Mouse (Mus musculus): Measurements from ENCODE around the gene Nmd3.

Nmd3 gene

DNA sequence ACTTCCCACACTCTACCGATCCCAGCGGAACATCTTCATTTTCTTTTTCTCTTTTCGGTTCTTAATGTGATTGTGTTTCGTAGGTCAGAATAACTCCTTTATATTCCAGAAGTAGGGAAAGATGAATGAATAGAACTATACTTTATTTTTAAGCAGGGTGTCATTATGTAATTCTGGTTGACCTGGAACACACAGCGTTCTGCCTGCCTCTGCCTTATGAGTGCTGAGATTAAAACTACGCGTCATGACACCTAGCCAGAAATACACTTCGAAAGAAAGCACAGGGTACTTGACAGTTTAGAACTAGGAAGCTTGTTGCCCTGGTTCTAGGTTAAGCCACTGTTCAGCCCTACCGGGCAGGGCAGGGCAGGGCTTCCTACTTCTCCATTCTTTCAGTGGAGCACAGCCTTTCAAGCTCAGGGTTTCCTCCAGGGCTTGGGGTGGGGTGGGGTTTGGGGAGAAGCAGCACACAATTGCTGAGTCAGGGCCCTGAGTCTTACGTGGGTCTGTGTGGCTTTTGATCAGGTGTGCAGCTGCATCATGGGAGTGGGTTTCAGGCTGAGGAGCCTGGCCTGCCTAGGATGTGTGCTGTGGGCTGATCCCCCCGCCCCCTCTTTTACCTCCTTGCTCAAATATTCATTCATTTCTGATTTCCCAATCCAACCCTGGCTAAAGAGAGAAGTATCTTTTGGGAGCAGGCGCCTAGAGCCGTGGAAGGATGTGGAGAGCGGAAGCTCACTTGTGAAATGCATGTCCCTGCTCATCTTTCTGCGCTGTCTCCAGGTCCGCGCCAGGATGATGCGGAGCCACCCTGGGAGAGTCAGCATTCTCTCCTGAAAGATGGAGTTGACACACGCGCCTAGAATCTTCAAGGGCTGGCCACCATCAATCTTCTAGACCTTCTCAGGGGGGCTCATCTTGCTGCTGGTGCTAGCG lies 42.1 kb downstream of the Nmd3 start:
- no peak for DNase-seq (ENCODE audit: low spot score)

DNA sequence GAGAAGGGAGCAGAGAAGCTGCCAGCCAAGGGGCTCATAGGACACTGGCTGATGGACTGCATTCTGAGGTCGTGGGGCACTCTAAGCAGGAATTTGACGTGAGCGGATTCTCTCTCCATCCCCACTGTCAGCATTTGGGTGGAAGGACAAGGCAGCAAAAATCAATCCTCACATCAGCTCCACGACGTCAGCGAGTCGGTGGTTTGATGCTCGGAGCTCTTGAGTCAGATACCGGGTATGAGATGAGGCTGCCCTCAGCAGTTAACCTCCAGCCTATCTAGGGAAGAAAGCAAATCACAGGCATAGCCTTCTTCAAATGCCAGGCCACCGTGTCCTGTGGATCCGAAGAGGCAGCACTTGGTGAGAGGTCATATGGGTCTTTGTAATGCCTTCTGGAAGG lies 43.4 kb downstream of the Nmd3 start:
- DNase-seq (ENCODE audit: low spot score) = no peak

DNA sequence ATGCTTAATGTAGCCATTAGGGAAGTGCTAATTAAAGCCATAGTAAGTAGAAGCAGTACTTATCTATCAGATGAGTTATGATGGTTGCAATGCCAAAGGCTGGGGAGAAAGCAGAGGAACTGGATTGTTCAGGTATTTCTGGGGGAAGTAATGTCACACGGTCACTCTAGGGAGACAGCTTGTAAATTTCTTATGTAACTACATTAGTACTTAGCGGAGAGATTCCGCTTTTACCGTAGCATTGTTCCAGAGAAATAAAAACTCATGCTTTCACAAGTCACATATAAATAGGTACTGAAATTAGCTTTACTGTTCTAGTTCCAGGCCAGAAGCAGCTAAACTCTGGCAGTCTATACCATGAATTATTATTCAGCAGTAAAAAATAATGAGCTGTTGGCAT lies 47.4 kb downstream of the Nmd3 start:
- DNase-seq (ENCODE audit: low spot score) = no peak

DNA sequence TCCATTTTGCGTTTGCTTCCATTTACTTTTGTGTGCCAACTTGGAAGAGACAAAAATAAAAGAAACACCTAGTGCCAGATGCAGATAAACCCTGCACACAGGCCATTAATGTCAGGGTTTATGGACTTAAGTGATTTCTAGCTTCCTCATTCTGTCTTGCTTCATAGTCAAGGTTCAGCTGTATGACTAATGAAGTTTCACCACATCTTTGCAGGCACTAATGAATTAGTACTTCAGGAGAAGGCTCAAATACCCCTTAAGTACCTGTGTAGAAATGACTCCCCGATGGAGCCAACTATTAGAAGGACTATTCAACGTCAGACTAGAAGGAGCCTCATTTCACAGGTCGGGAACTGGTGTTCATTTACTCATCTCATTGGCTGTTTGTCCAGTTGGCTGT lies 51.6 kb downstream of the Nmd3 start:
- no peak for DNase-seq (ENCODE audit: low spot score)

DNA sequence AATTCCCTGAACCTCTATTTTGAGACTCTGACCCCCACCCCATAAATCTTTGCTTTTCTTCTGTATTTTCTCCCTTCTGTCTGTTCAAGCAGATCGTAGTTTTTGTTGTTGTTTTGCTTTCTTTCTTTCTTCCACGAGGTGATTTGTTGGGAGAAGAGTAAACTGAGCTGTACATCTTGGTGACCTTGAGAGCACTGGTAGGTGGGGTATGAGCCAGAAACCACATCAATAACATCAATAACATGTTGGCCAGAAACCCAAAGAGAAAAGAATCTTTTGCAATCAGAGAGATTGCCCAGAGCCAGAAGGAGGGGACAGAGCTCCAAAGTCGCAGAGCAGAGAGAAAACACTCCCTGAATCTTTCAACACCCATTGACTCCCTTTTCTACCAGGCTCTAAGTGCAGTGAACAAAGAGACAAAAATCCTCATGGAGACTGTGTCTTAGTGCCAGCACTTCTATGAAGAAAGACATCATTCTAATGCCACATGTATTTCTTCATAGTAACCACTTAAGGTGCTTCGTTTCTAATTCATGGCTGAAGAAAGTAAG lies 57.5 kb downstream of the Nmd3 start:
- no peak for DNase-seq (ENCODE audit: low spot score)

DNA sequence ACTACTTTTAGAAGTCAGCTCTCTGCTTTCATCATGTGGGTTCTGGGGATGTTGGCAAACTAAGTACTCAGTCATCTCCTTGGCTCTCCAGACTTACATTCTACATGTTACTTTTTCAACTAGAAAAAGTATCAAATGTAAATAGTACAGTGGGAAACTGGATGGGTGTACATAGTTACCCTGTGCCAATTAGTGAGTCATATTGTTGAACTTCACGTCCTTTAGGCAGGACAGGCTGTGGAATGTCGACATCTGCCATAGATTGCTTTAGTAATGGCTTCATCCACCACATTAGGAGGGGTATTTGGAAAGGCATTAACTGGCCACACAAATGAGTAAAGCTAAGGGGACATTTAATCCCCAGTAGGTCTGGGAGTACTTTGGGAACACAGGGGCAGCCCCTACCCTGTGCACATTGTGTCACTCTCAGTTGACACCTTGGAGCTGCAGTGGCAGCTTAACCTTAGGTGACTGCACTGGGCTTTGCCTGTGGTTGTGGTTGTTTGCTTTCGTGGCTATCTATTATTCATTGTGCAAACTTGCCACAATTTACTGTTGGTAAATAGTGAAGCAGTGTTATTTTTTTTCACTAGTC lies 71.1 kb downstream of the Nmd3 start:
- DNase-seq (ENCODE audit: low spot score) = no peak

DNA sequence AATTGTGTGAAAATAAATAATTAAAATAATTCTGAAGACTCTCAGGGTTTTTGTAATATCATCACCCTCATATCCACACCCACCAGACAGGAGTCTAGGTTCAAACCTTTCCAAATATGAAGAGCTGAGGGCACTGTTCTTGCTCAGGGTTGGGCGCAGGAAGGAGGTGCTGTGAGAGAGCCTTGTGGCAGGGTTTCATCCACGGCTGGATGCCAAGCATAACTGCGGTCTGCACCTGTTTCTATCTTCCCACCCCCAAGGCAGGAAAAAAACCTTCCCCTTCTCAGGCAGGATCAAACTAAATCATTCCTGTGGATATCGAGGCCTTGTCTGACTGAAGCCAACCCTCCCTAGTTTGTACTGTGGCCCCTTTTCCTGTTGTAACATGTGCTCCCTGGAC lies 75.7 kb downstream of the Nmd3 start:
- no peak for DNase-seq (ENCODE audit: low spot score)

DNA sequence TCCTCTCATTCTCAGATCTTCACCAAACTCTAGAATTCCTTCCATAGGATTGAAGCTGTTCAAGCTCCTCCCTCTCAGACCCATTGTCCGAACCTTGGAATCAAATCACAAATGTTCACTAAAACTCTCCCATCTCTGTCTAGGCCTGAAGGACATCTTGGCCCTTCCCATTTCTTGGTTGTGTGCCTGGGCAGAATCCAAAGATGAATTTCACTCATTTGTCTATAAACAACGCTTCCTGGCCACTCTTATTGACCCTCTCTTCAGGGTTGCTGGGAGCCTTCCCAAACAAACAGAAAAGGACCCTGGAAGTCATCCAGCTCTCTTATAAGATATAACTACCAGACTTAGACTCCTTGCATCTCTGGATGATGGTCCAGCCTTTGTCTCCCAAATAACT lies 76.2 kb downstream of the Nmd3 start:
- no peak for DNase-seq (ENCODE audit: low spot score)

DNA sequence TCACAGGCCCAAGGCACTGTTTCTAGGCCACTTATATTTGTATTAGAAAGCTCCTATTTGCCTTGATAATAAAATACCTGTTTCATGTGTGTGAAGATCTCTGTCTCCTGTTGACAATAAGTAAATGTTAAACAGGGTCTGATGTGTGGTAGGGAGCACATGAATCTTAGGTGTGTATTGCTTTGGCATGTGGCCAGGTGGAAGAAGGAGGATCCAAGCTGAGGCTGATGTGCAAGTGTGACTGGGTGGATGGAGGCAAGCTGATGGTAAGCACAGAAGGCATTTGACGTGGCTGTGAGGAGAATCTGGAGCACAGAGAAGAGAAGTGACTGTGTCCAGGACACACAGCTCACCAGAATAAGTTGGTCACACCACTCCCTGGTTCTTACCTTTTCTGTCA lies 77.3 kb downstream of the Nmd3 start:
- no peak for DNase-seq (ENCODE audit: low spot score)

DNA sequence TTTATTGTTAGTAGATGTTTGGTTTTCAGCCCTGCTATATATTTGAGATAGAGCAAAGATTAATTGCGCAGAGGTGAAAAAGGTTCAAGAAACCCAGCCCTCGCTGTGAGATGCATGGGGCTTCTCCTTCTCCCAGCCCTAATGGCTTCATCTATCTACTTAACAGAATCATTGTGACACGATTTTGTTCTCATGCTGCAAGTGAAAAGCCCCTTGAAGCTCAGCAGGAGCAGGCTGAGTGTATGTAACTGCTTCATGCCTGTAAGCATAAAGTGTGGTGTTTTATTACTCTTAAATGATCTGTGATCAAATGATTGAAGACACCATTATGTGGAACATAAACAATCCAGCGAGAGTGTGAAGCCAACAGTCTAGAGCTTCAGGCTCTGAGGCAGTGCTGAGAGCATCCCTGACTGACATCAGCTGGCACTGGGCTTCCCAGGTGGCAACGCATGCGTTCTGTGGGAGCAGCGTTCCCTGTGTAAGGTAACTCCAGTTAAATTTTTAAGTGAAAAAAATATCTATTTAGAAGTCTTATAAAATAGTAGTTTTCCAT lies 79.1 kb downstream of the Nmd3 start:
- no peak for DNase-seq (ENCODE audit: low spot score)

DNA sequence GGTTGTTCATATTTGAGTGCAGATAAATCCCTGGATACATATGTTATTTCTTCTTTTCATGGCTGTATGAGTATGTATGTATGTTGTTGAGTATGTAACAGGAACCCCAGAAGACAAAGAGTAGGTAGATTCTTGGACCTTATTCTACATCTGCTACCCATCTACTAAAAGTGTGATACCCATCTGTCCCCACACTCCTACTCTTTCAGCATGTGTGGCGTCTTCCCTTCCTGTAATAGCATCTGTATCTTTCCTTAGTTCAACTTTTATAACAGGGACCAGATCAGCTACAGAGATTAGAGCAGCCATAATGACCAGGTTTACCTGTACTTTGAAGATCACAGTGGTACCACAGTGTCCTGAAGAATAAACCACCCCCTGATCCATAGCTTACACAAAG lies 81.4 kb downstream of the Nmd3 start:
- DNase-seq (ENCODE audit: low spot score) = no peak

All from testis, postnatal 14 days (tissue).